Mouse (Mus musculus) megakaryocyte, embryonic 14.5 days (primary cell): ENCODE data around the gene Prickle1. TPM values are rescaled to one million over a fixed set of nuclear protein-coding genes. Genes with fewer than 3 reads are reported as not detected.
A peak's percentile ranks its signal among the peaks of the same experiment; 100 is the strongest.

Experiments used
- H3K27me3 ChIP-seq: replicated peaks from 2 replicates; pipeline ENCODE3; 2012; ENCODE audit warnings: inconsistent platforms
- H3K36me3 ChIP-seq: replicated peaks from 2 replicates; pipeline ENCODE3; 2012; ENCODE audit warnings: low read length, inconsistent platforms, mixed read lengths
- H3K4me1 ChIP-seq: 2 replicates; pipeline ENCODE4 v1.6.1; 2012; ENCODE audit warnings: inconsistent platforms
- H3K4me3 ChIP-seq: replicated peaks from 2 replicates; pipeline ENCODE3; 2012; ENCODE audit warnings: moderate library complexity, mild to moderate bottlenecking, inconsistent platforms
- H3K9me3 ChIP-seq: 2 replicates; pipeline ENCODE4 v1.6.1; 2012; ENCODE audit warnings: inconsistent platforms
- FLI1 ChIP-seq: IDR thresholded peaks from 2 replicates; pipeline ENCODE4 v1.6.1; 2012; ENCODE audit warnings: low read length, inconsistent platforms, mixed read lengths
- GATA1 ChIP-seq: IDR thresholded peaks from 3 replicates; pipeline ENCODE4 v1.6.1; 2012; ENCODE audit warnings: mixed read lengths, low read length, inconsistent platforms, borderline replicate concordance
- polyA plus RNA-seq: library from polyadenylated mRNA; stranded (reverse); fragments of >175 nt; gene quantifications from 2 replicates; pipeline ENCODE4 v1.2.3, GENCODE M21; 2012; ENCODE audit warnings: low replicate concordance; ENCODE audit not compliant: insufficient read depth

Prickle1 gene
- polyA plus RNA-seq, 1 experiment: 0.81 TPM

DNA sequence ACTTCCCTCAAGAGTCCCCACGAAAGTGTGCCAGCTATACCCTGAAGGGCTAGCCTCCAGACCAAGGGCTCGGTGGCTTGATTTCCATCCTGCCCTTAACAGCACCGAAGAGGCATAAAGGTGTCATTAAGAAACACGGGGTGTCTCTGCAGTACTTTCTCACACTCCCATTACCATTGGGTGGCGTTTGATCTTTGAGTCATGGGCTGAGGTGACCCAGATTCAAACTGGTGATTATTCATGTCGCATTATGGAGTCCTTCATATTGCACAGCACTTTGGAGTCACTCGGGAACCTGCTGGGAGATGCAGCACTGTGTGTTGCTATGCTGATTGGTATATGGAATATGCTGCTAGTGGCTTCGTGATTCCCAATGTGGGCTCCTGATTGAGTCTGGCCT, 14.0 kb downstream of the Prickle1 start:
- Histone ChIP-seq H3K4me3 (no peak overlapping the region), H3K4me1 (peaks cover 25% of the 10 kb centered on the region), H3K36me3 (peaks cover 46% of the 10 kb centered on the region), H3K27me3 (no peaks in the 10 kb centered on the region), H3K9me3 (peaks cover 17% of the 10 kb centered on the region)
- TF ChIP-seq FLI1 (no peak), GATA1 (no peak)

DNA sequence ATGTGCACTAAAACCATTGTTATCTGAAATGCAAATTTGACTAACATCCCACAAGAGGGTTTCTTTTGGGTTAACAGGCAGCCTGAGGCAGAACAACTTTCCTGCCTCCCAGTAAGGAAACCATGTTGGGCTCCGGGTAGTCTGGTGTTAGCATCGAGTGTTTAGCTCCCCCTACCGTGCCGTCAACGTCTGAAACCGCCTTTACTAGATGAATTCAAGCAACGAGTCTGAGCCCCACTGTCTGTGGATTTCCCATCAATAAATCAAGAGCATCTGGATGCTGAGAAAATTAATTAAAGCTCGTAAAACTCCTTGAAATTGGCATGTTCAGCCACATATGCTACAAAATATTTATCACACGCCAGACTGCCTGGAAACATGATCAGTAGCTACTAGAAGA, 15.8 kb downstream of the Prickle1 start:
- Histone ChIP-seq H3K27me3 (no peaks in the 10 kb centered on the region), H3K36me3 (peaks cover 46% of the 10 kb centered on the region), H3K4me1 (peaks cover 36% of the 10 kb centered on the region), H3K4me3 (no peak overlapping the region), H3K9me3 (peaks cover 17% of the 10 kb centered on the region)
- TF ChIP-seq FLI1: no peak
- no peak for TF ChIP-seq GATA1

DNA sequence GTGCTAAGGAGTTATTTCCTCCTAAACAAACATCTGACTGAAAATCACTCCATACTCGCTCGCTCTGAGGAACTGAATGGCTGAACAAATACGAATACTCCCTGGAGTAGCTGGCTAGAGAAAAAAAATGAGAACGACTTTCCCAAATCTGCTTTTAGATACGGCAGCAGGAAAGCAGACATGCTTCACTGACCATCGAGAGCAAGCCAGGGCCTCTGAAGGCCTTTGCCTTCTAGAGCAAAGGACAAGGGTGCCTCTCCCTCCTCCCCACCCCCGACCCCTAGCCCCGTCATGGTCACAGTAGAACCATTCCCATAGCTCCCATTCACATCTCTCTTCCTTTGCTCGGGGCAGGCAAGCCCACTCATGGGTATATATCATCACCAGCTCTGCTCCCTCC, 16.6 kb downstream of the Prickle1 start:
- Histone ChIP-seq H3K4me3 (no peak overlapping the region), H3K27me3 (no peaks in the 10 kb centered on the region), H3K4me1 (peaks cover 33% of the 10 kb centered on the region), H3K36me3 (peaks cover 40% of the 10 kb centered on the region), H3K9me3 (peaks cover 17% of the 10 kb centered on the region)
- no peak for TF ChIP-seq FLI1
- no peak for TF ChIP-seq GATA1

DNA sequence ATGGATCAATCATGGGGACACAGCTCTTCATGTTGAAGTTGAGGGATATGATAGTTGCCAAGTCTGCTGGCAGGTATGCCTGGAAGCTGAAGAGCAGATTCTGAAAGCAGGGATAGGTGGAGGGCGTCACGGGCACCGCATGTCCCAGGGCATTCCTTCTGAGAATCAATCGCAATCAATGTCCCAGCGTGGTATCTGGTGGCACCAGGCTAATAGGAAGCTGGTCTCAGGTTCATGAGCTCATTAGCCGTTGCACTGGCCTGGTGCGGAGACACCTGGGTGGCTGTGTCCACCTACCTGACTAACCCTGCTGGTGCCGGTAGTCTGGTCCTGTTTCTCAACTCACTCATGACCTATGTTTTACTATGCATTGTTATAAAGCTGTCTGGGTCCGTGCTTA, 19.3 kb downstream of the Prickle1 start:
- H3K36me3 ChIP-seq: peaks cover 34% of the 10 kb centered on the region
- H3K9me3 ChIP-seq: peaks cover 17% of the 10 kb centered on the region
- H3K4me3 ChIP-seq: no peak overlapping the region
- no peaks in the 10 kb centered on the region for H3K27me3 ChIP-seq
- peaks cover 27% of the 10 kb centered on the region for H3K4me1 ChIP-seq
- no peak for TF ChIP-seq FLI1
- no peak for TF ChIP-seq GATA1

DNA sequence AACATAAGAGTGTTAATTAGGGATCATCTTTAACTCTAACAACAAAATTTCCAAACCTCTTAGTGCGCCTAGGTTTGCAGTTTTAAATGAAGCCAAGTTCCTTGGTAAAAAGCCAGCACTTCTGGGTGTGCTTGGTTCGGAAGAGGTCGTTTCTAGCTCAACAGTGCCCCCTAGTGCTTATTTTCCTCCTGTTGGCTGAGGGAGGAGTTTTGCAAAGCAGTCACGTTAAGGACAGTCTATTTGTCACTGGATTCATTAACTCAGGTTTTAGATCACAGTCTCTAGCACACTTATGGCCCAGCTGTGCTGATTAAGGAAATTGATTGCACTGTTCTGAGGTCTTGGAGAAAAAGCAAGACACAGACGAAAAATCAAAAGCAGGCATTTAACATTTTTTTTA, 19.8 kb downstream of the Prickle1 start:
- Histone ChIP-seq H3K4me1 (peaks cover 25% of the 10 kb centered on the region), H3K9me3 (peaks cover 15% of the 10 kb centered on the region), H3K36me3 (peaks cover 32% of the 10 kb centered on the region), H3K27me3 (no peaks in the 10 kb centered on the region), H3K4me3 (no peak overlapping the region)
- TF ChIP-seq GATA1 (no peak), FLI1 (no peak)

DNA sequence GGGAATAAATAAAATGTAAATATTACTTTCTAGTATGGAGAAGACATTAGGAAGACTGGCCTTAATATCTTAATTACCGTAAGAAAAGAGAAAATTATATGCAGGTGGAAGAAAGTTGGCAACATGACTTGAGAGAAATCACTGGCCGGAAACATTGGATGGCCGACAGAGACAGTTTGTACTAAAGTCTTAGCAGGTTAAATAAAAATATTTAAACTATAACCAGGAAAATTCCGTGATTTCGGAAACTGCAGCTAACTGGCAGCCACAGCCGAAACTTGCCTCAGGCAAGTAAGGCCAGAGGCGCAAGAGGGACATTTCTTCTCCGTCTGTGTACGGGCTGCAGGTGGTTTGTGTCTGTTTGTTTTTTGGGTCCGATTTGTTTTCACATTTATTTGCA, 22.8 kb downstream of the Prickle1 start:
- Histone ChIP-seq H3K9me3 (peaks cover 7% of the 10 kb centered on the region), H3K4me1 (peaks cover 16% of the 10 kb centered on the region), H3K36me3 (peaks cover 15% of the 10 kb centered on the region), H3K27me3 (no peaks in the 10 kb centered on the region), H3K4me3 (no peak overlapping the region)
- TF ChIP-seq FLI1: no peak
- no peak for TF ChIP-seq GATA1

DNA sequence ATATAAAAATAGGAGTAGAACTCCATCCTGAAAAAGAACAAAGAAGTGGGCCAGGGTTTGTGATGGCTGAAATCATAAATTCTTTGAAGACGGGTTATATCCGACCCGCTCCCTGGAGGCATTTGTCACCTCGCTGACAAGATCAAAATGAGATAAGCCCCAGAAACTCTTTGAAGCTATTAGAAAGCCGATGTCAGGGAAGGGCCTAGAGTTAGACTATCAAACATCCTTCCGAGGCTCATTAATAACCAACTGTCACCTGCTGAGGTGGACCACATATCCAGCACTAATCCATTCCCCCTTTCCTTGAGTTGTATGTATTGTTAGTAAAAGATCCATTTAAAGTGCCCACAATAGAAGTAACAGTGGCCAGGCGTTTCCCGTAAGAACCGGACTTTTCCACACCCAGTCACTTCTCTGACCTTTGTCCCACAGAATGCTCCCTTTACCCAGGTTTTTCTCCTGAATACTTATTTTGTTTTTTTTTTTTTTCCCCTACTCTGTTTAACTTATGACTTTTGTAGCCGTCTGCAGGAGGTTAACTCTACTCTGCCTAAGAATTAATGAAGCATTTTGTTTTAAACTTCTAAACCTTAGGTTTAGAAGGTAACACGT, 24.7 kb downstream of the Prickle1 start:
- no peaks in the 10 kb centered on the region for H3K27me3 ChIP-seq
- no peak overlapping the region for H3K4me3 ChIP-seq
- TF ChIP-seq GATA1: no peak
- TF ChIP-seq FLI1: no peak
- no peaks in the 10 kb centered on the region for H3K9me3 ChIP-seq
- H3K36me3 ChIP-seq: peaks cover 9% of the 10 kb centered on the region
- peaks cover 10% of the 10 kb centered on the region; the same call in 1 of the 2 replicates for H3K4me1 ChIP-seq

DNA sequence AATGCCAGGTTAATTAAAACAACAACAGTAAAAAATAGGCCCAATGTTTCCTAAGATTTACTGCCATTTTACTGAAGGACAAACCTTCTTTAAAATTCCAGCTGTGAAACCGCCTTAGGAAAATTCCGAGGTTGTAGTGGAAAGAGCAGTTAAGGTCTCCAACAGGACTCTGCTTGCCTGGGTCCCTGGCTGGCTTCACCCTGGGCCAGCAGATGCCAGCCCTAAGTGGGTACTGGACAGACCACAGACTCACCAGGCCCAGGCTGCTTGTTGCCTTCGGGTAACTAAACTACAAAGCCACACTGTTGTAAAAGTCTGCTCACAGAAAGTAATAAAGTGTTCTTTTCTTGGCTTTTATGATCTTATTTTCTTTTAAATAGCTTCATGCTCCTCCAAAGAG, 26.8 kb downstream of the Prickle1 start:
- peaks cover 12% of the 10 kb centered on the region for H3K36me3 ChIP-seq
- H3K4me1 ChIP-seq: peaks cover 14% of the 10 kb centered on the region
- no peaks in the 10 kb centered on the region for H3K27me3 ChIP-seq
- TF ChIP-seq FLI1 (no peak), GATA1 (no peak)
- H3K9me3 ChIP-seq: no peaks in the 10 kb centered on the region
- no peak overlapping the region for H3K4me3 ChIP-seq

DNA sequence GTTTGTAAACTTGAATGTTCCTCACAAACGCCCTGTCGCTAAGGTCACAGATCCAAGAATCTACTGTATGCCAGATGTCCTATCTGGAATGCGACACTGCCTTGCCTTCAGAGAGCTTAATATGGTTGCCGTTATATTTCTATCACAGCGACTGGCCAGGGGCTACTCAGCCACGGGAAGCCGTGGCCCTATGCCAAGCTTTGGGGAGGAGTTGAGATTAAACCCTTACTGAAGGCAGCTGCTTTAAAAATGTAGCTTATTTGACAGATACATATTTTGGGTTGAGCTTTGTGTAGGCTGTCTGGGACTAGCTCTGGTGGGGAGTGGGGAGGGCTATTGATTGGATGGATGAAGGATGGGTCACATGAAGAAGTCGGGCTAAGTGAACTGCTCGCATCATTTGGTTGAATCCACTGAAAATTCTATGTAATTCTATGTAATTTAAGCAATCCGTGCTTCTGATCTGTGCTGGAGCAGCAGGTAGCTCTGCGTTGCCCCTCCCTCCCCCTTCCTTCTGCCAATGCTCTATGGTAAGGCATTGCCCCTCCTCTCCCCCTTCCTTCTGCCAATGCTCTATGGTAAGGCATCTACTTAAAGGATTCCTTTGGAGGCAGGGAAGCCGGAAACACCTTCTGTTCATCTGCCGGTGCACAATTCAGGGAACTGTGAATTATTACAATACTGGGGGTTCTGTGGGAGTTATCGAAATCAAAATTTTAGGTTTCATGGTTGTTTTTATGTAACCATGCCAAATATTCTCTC, 28.0 kb downstream of the Prickle1 start:
- peaks cover 9% of the 10 kb centered on the region for H3K36me3 ChIP-seq
- no peaks in the 10 kb centered on the region for H3K27me3 ChIP-seq
- TF ChIP-seq GATA1 (no peak), FLI1 (no peak)
- no peaks in the 10 kb centered on the region for H3K9me3 ChIP-seq
- H3K4me3 ChIP-seq: no peak overlapping the region
- peaks cover 26% of the 10 kb centered on the region for H3K4me1 ChIP-seq

DNA sequence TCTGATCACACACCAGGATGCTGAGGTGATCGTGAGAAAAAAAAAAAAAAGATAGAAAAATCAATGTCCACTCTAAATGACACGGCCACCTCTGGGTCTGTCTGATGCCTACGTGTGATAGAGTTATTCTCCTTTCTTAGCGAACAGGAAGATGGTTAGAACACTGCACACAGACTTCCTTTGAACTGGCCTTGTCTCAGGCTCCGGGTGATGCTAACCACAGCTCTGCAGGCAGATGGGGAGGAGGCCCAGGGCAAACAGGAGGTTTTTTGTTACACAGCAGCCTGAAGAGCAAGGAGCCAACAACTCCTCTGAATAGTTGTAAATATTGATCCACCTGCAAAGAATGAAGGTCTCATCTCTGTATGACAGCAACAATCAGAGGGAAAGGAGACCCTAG, 32.2 kb downstream of the Prickle1 start:
- Histone ChIP-seq H3K27me3 (no peaks in the 10 kb centered on the region), H3K9me3 (no peaks in the 10 kb centered on the region), H3K4me1 (peaks cover 38% of the 10 kb centered on the region), H3K4me3 (peak overlapping the region; percentile 21), H3K36me3 (peaks cover 10% of the 10 kb centered on the region)
- TF ChIP-seq GATA1 (no peak), FLI1 (no peak)
